Mouse (Mus musculus) erythroid progenitor cell, adult 5-6 weeks (primary cell): ENCODE results near the gene Scrn3. TPM values are rescaled to one million over a fixed set of nuclear protein-coding genes. Genes with fewer than 3 reads are reported as not detected.
A peak's percentile ranks its signal among the peaks of the same experiment; 100 is the strongest.

Source experiments
- ATAC-seq: replicated peaks from 2 replicates; pipeline ENCODE4 v1.8.0; 2016; ENCODE audit warnings: moderate number of reproducible peaks, mild to moderate bottlenecking, moderate TSS enrichment, inconsistent platforms; ENCODE audit not compliant: poor library complexity, low FRiP score, severe bottlenecking
- total RNA-seq, 2 experiments: library from RNA; stranded (forward) in 1 of 2; stranded (reverse) in 1 of 2; fragments of 150-400 nt in 1 of 2; fragments of 186-747, 209-891 nt in 1 of 2; gene quantifications; 2 replicates each; pipeline versions ENCODE4 v1.2.3 to v1.2.4; 2015 to 2017; ENCODE audit warnings: low replicate concordance in 2 of 2

Scrn3 gene
- total RNA-seq, 2 experiments from 2014 or later = 71.3 to 108 TPM

DNA sequence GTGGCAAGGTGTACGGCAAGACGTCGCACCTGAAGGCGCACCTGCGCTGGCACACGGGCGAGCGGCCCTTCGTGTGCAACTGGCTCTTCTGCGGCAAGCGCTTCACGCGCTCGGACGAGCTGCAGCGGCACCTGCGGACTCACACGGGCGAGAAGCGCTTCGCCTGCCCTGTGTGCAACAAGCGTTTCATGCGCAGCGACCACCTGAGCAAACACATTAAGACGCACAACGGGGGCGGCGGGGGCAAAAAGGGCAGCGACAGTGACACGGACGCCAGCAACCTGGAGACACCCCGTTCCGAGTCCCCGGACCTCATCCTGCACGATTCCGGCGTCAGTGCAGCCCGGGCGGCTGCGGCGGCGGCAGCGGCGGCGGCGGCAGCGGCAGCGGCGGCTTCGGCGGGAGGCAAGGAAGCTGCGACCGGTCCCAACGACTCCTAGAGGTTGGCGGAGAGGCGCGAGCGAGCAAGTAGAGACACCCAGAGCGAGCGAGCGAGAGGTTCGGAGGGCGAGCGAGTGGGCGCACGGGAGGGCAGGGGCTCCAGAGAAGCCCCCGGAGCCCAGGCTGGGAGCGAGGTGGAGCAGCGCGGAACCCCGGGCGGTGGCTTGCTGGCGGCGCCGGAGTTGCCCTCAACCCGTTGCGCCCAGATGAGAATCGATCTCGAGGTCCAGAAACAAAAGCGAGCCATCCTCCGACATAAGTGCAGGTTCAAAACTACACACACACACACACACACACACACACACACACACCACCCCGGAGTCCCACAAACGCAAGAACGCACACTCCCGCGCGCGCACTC, 38.1 kb upstream of the Scrn3 start:
- ATAC-seq = no peak

DNA sequence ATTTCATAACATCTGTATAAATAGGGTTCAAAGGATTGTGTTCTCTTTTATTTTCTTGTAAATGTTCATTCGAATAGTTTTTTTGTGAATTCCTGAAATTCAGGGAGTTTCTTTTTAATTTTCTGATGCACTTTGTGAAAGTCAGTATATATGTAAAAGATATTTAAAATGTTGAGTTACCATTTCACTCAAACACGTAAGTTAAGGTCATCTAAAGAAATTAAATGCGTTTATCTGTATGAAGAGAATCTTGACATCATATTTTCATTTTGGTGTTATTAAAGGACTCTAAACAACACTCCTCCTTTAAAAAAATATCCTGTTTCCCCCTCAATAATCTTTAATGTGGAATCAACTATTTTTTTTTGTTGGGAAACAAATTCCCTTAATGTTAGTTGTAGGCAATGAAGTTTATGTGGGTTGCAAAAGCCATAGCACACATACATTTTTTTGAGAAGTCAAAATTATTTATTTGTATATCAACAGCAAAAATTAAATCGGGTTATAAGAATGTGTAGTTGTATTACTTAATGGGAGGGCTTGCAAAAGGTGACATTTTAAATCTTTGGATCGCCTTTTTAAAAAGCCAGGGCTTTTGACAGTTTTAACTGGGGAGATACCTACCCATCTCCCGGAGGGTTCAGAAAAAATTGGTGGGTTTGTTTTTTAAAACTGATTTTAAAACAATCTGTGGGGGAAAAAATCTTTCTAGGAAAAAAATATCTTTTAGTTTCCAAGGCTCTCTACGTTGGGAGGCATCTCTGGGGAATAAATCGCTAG, 37.0 kb upstream of the Scrn3 start:
- ATAC-seq = no peak

DNA sequence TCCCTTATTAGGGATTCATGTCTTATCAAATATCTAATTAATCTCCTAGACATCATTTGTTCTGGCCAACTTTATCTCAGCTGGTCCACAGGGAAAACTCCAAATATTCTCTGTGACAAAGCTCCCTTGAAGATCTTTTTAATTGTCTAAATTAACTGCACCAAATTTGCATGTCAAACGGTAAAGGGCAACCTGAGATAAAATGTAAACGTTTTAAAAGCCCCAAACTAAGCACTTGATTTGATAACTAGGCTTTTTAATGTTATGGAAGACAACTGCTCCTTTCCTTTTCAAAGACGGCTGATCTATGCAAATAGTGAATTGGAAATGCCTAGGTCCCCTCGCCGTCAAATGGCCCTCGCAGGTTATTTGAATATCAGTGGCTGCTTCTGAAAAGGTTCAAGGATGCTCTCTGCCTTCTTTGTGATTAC, 36.2 kb upstream of the Scrn3 start:
- ATAC-seq = no peak

GRCm38 (mm10) chr2:73277021-73277708, 35.2 kb upstream of the Scrn3 start:
- ATAC-seq = no peak

DNA sequence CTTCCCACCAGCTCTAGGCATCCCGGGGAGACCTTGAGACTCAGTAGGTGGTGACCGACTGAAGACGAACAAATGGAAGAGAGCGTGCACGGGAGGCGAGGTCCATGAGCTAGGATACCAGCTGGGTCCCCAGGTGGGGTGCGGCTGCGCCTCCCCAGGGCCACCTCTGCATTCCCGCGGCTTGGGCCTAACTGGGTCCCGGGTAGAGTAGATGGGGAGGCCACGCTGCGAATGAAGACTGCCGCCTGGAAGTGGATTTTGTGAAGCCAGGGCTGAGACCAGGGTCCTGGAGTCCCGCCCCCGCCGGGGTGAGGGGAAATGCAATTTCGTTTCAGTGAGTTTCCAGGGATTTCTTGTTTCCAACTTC, 34.7 kb upstream of the Scrn3 start:
- ATAC-seq = no peak

DNA sequence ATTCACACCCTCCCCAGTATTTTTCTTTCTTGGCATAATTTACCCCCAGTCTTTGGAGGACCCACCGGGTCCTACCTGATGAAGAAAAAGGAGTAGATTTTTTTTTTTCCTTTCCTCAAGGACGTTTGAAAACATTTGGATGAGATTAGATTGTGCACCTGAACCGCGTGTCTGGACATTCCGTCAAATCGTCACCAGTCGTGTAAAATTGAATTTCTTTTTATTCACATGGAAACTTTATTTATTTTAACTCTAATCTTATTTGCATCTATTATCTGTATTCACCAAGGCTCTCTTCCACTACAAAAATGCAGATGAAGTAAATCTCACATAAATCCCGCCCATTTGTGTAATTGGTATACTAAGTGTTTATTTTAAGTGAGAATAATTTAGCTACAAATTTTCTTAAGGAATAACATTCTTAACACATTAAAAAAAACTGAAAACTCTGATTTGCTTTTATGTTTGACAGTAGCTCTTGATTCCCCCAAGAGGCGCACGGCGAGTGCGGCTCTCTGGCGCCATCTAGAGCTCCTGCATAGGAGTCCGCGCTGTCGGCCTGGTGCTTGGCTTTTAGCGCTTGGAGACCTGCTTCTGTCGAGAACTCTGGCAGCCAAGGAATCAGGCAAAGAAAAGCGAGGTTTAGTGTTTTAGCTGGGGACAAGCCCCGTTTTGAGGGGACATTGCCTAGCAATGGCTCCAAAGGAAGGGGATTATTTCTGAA, 34.1 kb upstream of the Scrn3 start:
- peak; percentile 81 for ATAC-seq

- ATAC-seq = 0 out of 2 replicates have a peak, but pooled peaks have one; percentile 18
Observed at GRCm38 (mm10) chr2:73278869-73279268, 33.5 kb upstream of the Scrn3 start.

GRCm38 (mm10) chr2:73279271-73280038, 32.9 kb upstream of the Scrn3 start:
- no peak for ATAC-seq

- no peak for ATAC-seq
Observed at GRCm38 (mm10) chr2:73280356-73281047, 31.9 kb upstream of the Scrn3 start.

DNA sequence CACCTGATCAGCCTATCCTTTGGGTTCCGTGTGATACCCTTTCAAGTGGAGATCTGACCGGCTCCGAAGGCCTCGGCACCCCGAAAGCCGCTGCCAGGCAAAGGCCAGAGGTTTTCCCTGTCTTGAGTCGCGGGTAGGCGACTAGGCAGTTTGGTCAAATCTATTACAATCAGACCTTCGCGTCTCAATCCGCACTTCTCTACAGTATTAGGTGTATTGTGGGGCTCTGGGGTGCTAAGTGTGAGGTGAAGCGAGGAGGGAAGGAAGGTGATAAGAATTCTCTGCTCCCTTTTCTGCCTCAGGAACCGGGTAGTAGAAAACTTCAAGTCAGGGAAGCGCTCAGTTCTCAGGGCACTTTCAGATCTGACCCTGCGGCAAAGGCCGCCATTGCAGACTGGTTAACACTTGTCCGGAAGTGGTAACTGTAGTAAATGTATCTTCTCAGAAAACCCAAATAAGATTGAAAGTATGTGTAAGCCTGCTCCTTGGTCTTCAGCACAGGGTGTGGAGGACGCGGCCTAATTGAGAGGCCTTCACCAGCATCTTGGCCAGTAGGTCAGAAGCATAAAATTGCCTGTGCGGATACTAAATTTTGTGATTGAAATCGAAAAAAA, 31.2 kb upstream of the Scrn3 start:
- ATAC-seq = no peak

- no peak for ATAC-seq
Observed at GRCm38 (mm10) chr2:73281707-73282106, 30.7 kb upstream of the Scrn3 start.

DNA sequence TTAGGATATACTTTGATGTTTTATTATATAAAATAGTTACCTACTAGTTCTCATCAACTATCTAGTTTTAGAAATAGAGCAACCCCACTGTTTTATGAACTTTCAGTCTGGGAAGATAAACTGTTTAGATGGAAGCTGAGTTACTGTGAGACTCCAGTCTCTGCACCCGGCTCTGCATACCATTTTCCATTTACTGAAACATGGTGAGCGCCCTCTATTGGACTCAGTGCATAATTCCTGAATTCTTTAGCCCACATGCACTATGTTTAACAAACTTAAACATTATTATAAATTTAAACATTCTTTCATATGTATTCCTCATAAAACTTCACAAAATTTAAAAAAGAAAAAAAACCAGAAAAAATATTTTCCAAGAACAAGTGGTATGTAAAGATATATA, 26.8 kb upstream of the Scrn3 start:
- ATAC-seq = no peak

DNA sequence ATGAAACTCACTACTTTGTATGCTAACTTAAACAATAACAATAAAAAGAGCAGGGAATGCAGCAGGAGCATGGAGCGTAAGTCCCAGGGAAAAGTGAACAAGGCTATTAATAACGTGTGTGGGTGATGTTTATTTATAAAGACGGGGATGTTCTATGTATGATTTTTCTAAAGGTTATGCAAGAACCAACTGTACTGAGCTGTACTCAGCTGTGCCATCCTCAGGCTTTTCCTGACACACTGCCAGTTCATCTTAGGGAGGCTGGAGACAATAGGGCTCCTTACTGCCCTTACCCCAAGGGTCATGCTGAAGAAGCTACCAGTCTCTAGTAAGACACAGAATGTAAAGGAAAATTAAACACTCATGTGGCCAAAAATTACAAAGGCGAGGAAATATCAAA, 21.3 kb upstream of the Scrn3 start:
- no peak for ATAC-seq

DNA sequence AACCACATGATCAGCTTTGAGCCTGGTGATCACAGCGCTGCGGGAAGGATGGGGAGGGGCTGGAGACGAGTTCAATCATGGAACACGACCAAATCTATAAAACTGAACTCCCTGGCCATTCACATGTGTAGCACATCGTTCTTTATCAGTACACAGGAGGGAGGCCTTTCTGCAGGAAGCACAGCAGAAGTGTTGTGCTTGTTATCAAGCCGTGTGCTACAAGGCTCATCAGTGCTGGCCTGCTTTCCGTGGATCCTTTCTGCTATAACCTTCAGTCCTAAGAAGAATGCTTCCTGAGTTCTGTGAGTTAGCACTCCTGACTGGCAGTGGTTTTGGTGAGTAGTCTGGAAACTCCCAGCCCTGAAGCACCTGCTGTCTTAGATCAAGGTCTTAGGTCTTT, 17.4 kb upstream of the Scrn3 start:
- ATAC-seq = no peak

DNA sequence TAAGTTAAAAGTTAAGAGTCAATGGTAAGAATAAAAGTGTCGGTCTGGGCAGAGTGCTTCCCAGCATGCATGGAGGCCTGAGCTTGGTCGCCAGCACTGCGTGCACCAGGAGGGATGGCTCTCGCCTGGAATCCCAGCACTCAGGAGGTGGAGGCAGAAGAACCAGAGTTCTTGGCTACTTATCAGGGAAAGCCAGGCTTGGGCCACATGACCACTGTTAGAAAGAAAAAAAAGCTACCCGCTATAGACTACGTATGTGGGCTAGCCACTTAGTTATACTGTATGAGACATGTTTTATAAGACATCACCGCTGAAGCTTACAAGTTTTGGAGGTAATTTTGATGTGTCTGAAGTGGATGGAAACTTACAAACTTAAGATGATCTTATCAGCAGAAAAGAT, 14.2 kb upstream of the Scrn3 start:
- ATAC-seq = no peak

DNA sequence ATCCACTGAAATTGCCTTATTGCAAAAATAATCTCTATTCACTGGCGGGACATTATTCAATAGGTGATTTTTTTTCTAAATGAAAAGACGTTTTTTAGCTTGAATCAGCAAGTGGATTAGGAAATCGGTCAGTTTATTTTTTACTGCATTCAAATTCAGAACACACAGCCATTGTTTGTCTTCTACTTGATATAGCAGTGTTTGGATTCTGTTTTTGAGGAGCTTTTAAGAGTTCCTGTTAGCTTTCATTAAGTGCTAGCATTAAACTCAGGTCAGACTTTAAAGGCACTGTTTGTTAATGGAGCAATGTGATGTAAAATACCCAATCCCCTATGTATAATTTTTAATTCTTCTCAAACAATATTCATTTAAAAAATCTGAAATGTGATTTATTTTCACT, 13.6 kb upstream of the Scrn3 start:
- ATAC-seq = no peak

GRCm38 (mm10) chr2:73301979-73302378, 10.4 kb upstream of the Scrn3 start:
- peak; percentile 85 for ATAC-seq

DNA sequence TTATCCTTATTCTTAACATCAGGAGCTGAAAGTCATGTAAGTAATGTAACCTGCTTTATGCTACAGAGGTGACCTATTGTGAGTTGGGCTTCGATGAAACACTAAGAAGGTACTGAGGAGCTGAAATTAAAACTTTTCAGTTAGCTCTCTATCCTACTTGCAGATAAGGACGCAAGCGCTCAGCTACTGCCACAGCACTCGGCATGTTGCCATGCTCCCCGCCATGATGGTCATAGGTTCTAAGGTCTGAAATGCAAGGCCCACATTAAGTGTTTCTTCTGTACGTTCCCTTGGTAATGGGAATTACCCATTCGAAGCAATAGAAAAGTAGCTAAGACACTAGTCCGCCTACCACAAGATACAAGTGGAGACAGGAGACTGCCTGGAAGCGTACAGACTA, 9.7 kb upstream of the Scrn3 start:
- peak; percentile 50 for ATAC-seq
